Mouse (Mus musculus) lung, postnatal 10 days (tissue): ENCODE measurements around the gene E330034G19Rik.

Experiments used
- DNase-seq: peaks from one replicate; pipeline ENCODE4 v3.0.0; 2021

Gene E330034G19Rik

GRCm38 (mm10) chr14:24358295-24358951, 65.4 kb downstream of the E330034G19Rik start:
- peak; percentile 42 for DNase-seq
